Mouse (Mus musculus): ENCODE measurements around the gene Sarm1. TPM values are rescaled to one million over a fixed set of nuclear protein-coding genes. Genes with fewer than 3 reads are reported as not detected.

The Sarm1 gene
- polyA plus RNA-seq, 1 experiment from 2014 or later = 56.6 TPM

GRCm38 (mm10) chr11:78467932-78468331 is 29.6 kb downstream of the Sarm1 start:
- H3K9ac ChIP-seq (replicated peaks; ENCODE audit: low read depth, low read length) = no peak overlapping the region
- H3K27me3 ChIP-seq (replicated peaks; ENCODE audit: control insufficient read depth, insufficient read depth, low read length) = no peaks in the 10 kb centered on the region
- H3K27ac ChIP-seq (ENCODE audit: low read length) = no peak overlapping the region
- no peak overlapping the region for H3K4me2 ChIP-seq (ENCODE audit: low read length)
- 85% methylated on average over 3 of the region's 3 CpGs for WGBS
- no peaks in the 10 kb centered on the region for H3K9me3 ChIP-seq (ENCODE audit: control insufficient read depth, low read length)
- no peak for ATAC-seq
- H3K36me3 ChIP-seq (ENCODE audit: control insufficient read depth, insufficient read depth) = peaks cover 2% of the 10 kb centered on the region; the same call in 1 of the 2 replicates
- H3K4me3 ChIP-seq (replicated peaks; ENCODE audit: low read length) = no peak overlapping the region
- peaks cover 13% of the 10 kb centered on the region for H3K4me1 ChIP-seq (replicated peaks; ENCODE audit: control insufficient read depth, insufficient read depth, low read length)

DNA sequence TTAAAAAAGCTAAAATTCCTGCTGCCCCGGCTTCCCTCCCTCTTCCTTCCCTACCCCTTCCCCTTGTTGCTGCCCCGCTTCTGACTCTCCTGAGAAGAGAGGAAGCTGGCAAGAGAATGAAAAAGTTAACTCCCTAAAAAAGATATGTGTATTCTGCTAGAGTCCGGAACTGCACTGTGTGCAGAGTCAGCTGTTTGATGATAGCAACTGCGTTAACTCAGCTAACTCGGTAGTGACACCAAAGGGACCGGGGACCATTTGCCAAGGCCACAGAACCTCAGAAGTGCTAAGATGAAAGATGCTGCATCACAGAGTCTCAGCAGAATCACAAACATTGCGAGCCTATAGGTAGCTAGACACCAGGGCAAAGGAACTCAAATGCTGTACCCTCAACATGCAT is 30.0 kb downstream of the Sarm1 start:
- no peaks in the 10 kb centered on the region for H3K27me3 ChIP-seq (replicated peaks; ENCODE audit: control insufficient read depth, insufficient read depth, low read length)
- peaks cover 13% of the 10 kb centered on the region for H3K4me1 ChIP-seq (replicated peaks; ENCODE audit: control insufficient read depth, insufficient read depth, low read length)
- 96% methylated on average over 7 of the region's 7 CpGs for WGBS
- no peak overlapping the region for H3K27ac ChIP-seq (ENCODE audit: low read length)
- H3K36me3 ChIP-seq (ENCODE audit: control insufficient read depth, insufficient read depth) = 0 out of 2 replicates have a peak, but pooled peaks cover 2% of the 10 kb centered on the region
- no peaks in the 10 kb centered on the region for H3K9me3 ChIP-seq (ENCODE audit: control insufficient read depth, low read length)
- H3K4me2 ChIP-seq (ENCODE audit: low read length) = no peak overlapping the region
- ATAC-seq = no peak
- no peak overlapping the region for H3K4me3 ChIP-seq (replicated peaks; ENCODE audit: low read length)
- H3K9ac ChIP-seq (replicated peaks; ENCODE audit: low read depth, low read length) = no peak overlapping the region

GRCm38 (mm10) chr11:78466242-78466912 is 31.2 kb downstream of the Sarm1 start:
- Histone ChIP-seq H3K4me3 (replicated peaks; ENCODE audit: low read length) (peak overlapping the region; percentile 67), H3K27me3 (replicated peaks; ENCODE audit: control insufficient read depth, insufficient read depth, low read length) (no peaks in the 10 kb centered on the region), H3K9ac (replicated peaks; ENCODE audit: low read depth, low read length) (peak overlapping the region; percentile 77), H3K36me3 (ENCODE audit: control insufficient read depth, insufficient read depth) (no peaks in the 10 kb centered on the region), H3K4me2 (ENCODE audit: low read length) (peak overlapping the region; percentile 76), H3K27ac (ENCODE audit: low read length) (no peak overlapping the region), H3K9me3 (ENCODE audit: control insufficient read depth, low read length) (no peaks in the 10 kb centered on the region), H3K4me1 (replicated peaks; ENCODE audit: control insufficient read depth, insufficient read depth, low read length) (peaks cover 13% of the 10 kb centered on the region)
- ATAC-seq = peak; percentile 6; the same call in 1 of the 2 replicates
- WGBS = 43% methylated on average over 23 of the region's 23 CpGs

GRCm38 (mm10) chr11:78465568-78466180 is 31.9 kb downstream of the Sarm1 start, which contains the start of gene Slc46a1:
Slc46a1 (plus strand) TSS chr11:78465697.
- peak within 1 kb of the TSS; percentile 76 for H3K4me2 ChIP-seq (ENCODE audit: low read length)
- H3K4me3 ChIP-seq (replicated peaks; ENCODE audit: low read length) = peak within 1 kb of the TSS; percentile 67
- no peaks in the 10 kb centered on the region for H3K36me3 ChIP-seq (ENCODE audit: control insufficient read depth, insufficient read depth)
- H3K27ac ChIP-seq (ENCODE audit: low read length) = peak within 1 kb of the TSS; percentile 76
- ATAC-seq = peak; percentile 93
- no peaks in the 10 kb centered on the region for H3K9me3 ChIP-seq (ENCODE audit: control insufficient read depth, low read length)
- H3K4me1 ChIP-seq (replicated peaks; ENCODE audit: control insufficient read depth, insufficient read depth, low read length) = peaks cover 13% of the 10 kb centered on the region
- peak within 1 kb of the TSS; percentile 77 for H3K9ac ChIP-seq (replicated peaks; ENCODE audit: low read depth, low read length)
- no peaks in the 10 kb centered on the region for H3K27me3 ChIP-seq (replicated peaks; ENCODE audit: control insufficient read depth, insufficient read depth, low read length)
- WGBS = under 1% methylated on average over 41 of the region's 41 CpGs

GRCm38 (mm10) chr11:78465116-78465515 is 32.4 kb downstream of the Sarm1 start:
- H3K4me1 ChIP-seq (replicated peaks; ENCODE audit: control insufficient read depth, insufficient read depth, low read length) = peaks cover 13% of the 10 kb centered on the region
- H3K4me2 ChIP-seq (ENCODE audit: low read length) = peak overlapping the region; percentile 76
- WGBS = 25% methylated on average over 9 of the region's 9 CpGs
- no peak for ATAC-seq
- peak overlapping the region; percentile 67 for H3K4me3 ChIP-seq (replicated peaks; ENCODE audit: low read length)
- no peaks in the 10 kb centered on the region for H3K9me3 ChIP-seq (ENCODE audit: control insufficient read depth, low read length)
- H3K27ac ChIP-seq (ENCODE audit: low read length) = no peak overlapping the region
- no peaks in the 10 kb centered on the region for H3K36me3 ChIP-seq (ENCODE audit: control insufficient read depth, insufficient read depth)
- peak overlapping the region; percentile 77; the same call in 1 of the 2 replicates for H3K9ac ChIP-seq (replicated peaks; ENCODE audit: low read depth, low read length)
- no peaks in the 10 kb centered on the region for H3K27me3 ChIP-seq (replicated peaks; ENCODE audit: control insufficient read depth, insufficient read depth, low read length)

DNA sequence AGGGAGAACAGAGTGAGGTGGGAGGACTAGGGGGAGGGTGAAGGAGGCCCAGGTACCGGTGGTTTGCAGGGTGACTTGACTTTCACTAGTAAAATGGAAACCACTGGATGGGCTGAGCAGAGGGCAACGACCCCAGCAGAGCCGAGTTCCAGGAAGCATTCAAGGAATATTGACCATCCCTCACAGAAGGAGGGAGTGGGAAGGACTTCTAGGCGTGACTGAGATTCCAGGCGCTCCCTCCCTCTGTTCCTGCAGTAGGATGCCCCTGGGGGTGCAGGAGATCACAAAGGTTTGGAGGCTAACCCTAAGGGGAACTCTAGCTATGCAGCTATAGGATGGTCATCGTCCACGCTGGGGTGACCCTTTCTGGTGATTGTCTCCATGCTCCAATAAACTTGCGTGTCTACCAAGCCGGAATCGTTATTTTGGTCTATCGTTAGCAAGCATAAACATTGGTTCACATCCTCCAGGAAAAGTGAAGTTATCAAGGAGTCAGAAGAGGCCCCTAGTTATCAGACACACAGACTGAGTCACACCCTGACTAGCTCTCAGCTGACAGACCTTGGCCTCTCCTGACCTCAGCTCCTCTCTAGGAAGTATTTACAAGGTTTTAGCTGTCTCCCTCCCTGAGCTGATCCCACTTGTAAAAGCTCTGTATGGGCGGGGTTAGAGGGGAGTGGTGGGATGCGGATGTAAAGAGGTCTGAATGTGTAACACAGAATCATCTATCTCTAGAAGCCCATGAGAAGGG is 34.1 kb downstream of the Sarm1 start:
- Histone ChIP-seq H3K4me2 (ENCODE audit: low read length) (no peak overlapping the region), H3K9ac (replicated peaks; ENCODE audit: low read depth, low read length) (no peak overlapping the region), H3K27me3 (replicated peaks; ENCODE audit: control insufficient read depth, insufficient read depth, low read length) (no peaks in the 10 kb centered on the region), H3K27ac (ENCODE audit: low read length) (no peak overlapping the region), H3K4me3 (replicated peaks; ENCODE audit: low read length) (no peak overlapping the region), H3K9me3 (ENCODE audit: control insufficient read depth, low read length) (no peaks in the 10 kb centered on the region), H3K36me3 (ENCODE audit: control insufficient read depth, insufficient read depth) (no peaks in the 10 kb centered on the region), H3K4me1 (replicated peaks; ENCODE audit: control insufficient read depth, insufficient read depth, low read length) (peaks cover 13% of the 10 kb centered on the region)
- 71% methylated on average over 13 of the region's 13 CpGs for WGBS
- ATAC-seq = no peak

DNA sequence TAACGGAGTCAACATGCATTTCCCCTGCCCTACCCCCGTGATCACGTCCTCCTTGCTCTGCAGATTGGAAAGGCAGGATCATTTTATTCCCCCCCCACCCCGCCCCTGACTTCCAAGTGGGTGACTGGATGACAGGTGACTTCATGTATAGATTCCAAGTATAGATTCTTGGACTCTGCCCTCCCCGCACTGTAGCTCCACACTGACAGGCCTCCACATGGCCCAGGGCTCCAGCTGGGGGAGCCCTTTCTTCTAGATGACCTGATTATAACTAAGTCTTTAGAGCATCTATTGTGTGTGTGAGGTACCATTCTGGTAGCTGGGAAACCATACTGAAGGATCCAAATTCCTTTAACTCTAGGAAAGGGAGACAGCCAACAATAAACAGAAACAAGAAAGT is 34.9 kb downstream of the Sarm1 start:
- H3K9me3 ChIP-seq (ENCODE audit: control insufficient read depth, low read length) = no peaks in the 10 kb centered on the region
- 80% methylated on average over 5 of the region's 5 CpGs for WGBS
- H3K4me1 ChIP-seq (replicated peaks; ENCODE audit: control insufficient read depth, insufficient read depth, low read length) = peaks cover 13% of the 10 kb centered on the region
- H3K4me3 ChIP-seq (replicated peaks; ENCODE audit: low read length) = no peak overlapping the region
- ATAC-seq = no peak
- H3K27ac ChIP-seq (ENCODE audit: low read length) = no peak overlapping the region
- no peaks in the 10 kb centered on the region for H3K36me3 ChIP-seq (ENCODE audit: control insufficient read depth, insufficient read depth)
- H3K9ac ChIP-seq (replicated peaks; ENCODE audit: low read depth, low read length) = no peak overlapping the region
- H3K4me2 ChIP-seq (ENCODE audit: low read length) = no peak overlapping the region
- H3K27me3 ChIP-seq (replicated peaks; ENCODE audit: control insufficient read depth, insufficient read depth, low read length) = no peaks in the 10 kb centered on the region

GRCm38 (mm10) chr11:78461894-78462293 is 35.7 kb downstream of the Sarm1 start:
- 68% methylated on average over 1 of the region's 1 CpGs for WGBS
- Histone ChIP-seq H3K27ac (ENCODE audit: low read length) (no peak overlapping the region), H3K27me3 (replicated peaks; ENCODE audit: control insufficient read depth, insufficient read depth, low read length) (no peaks in the 10 kb centered on the region), H3K9me3 (ENCODE audit: control insufficient read depth, low read length) (no peaks in the 10 kb centered on the region), H3K36me3 (ENCODE audit: control insufficient read depth, insufficient read depth) (no peaks in the 10 kb centered on the region), H3K9ac (replicated peaks; ENCODE audit: low read depth, low read length) (no peak overlapping the region), H3K4me1 (replicated peaks; ENCODE audit: control insufficient read depth, insufficient read depth, low read length) (peaks cover 13% of the 10 kb centered on the region), H3K4me2 (ENCODE audit: low read length) (no peak overlapping the region), H3K4me3 (replicated peaks; ENCODE audit: low read length) (no peak overlapping the region)
- no peak for ATAC-seq

DNA sequence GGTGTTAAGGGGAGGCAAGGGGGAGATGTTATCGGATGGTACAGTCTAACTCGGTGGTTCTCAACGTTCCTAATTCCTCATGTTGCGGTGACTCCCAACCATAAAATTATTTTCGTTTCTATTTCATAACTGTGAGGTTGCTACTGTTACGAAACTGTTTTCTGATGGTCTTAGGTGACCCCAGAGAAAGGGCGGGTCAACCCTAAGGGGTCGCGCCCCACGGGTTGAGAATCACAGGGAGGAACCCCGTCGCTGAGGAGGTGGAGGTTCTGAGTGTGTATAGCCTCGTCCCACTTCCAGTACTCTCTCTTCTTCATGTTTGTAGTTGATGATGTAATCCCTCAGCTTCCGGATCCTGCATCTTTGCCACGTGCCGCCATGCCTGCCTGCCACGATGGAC is 38.8 kb downstream of the Sarm1 start:
- no peak overlapping the region for H3K9ac ChIP-seq (replicated peaks; ENCODE audit: low read depth, low read length)
- no peaks in the 10 kb centered on the region for H3K9me3 ChIP-seq (ENCODE audit: control insufficient read depth, low read length)
- ATAC-seq = no peak
- H3K36me3 ChIP-seq (ENCODE audit: control insufficient read depth, insufficient read depth) = no peaks in the 10 kb centered on the region
- WGBS = 87% methylated on average over 17 of the region's 17 CpGs
- no peaks in the 10 kb centered on the region for H3K4me1 ChIP-seq (replicated peaks; ENCODE audit: control insufficient read depth, insufficient read depth, low read length)
- no peak overlapping the region for H3K4me2 ChIP-seq (ENCODE audit: low read length)
- no peak overlapping the region for H3K4me3 ChIP-seq (replicated peaks; ENCODE audit: low read length)
- no peaks in the 10 kb centered on the region for H3K27me3 ChIP-seq (replicated peaks; ENCODE audit: control insufficient read depth, insufficient read depth, low read length)
- H3K27ac ChIP-seq (ENCODE audit: low read length) = no peak overlapping the region
